In genomic region chr2:30779241-30779640, GRCm38 (mm10) we compare ENCODE assay signal across 13 mouse cellular contexts. TPM values are rescaled to one million over a fixed set of nuclear protein-coding genes. Genes with fewer than 3 reads are reported as not detected.
DNase-seq lines count a peak whose midpoint lies in the region; ATAC-seq and TF ChIP-seq lines count a peak whose summit lies in the region.
"Had no signal": no experiment of that assay in that cellular context is flagged by ENCODE, and none has a peak within 500 bp of the region (broad histone marks: within the 10 kb centered on the region; RNA-seq: fewer than 3 reads in every experiment).

No protein-coding gene starts in this region.

- 7% methylated on average over 5 of the region's 5 CpGs for WGBS in heart, embryonic 10.5 days
- WGBS in heart, adult 2 months = 33% methylated on average over 5 of the region's 5 CpGs
- WGBS in embryonic facial prominence, embryonic 12.5 days = 1% methylated on average over 5 of the region's 5 CpGs
- 24% methylated on average over 5 of the region's 5 CpGs for WGBS in liver, embryonic 11.5 days

- no peaks in the 10 kb centered on the region for H3K79me2 ChIP-seq in heart, adult 2 months (replicated peaks; ENCODE audit: control insufficient read depth, insufficient read depth, low read length)

- H3K27me3 ChIP-seq in heart, embryonic 10.5 days (ENCODE audit: insufficient read depth, poor library complexity, severe bottlenecking) = no peaks in the 10 kb centered on the region
- no peaks in the 10 kb centered on the region for H3K27me3 ChIP-seq in heart, adult 2 months (ENCODE audit: control insufficient read depth, insufficient read depth, low read length)
- H3K27me3 ChIP-seq in embryonic facial prominence, embryonic 12.5 days = no peaks in the 10 kb centered on the region
- H3K27me3 ChIP-seq in liver, embryonic 11.5 days (replicated peaks; ENCODE audit: control insufficient read depth, insufficient read depth, low read length) = no peaks in the 10 kb centered on the region
- H3K27me3 ChIP-seq: neural tube, embryonic 13.5 days had no signal

- H3K4me3 ChIP-seq in heart, embryonic 10.5 days = peak overlapping the region; percentile 32; the same call in 1 of the 2 replicates
- H3K4me3 ChIP-seq in heart, adult 2 months = no peak overlapping the region
- no peak overlapping the region for H3K4me3 ChIP-seq in ES-E14 (ENCODE audit: insufficient read depth in 1 of 2, low read depth in 1 of 2, low read length in 2 of 2, poor library complexity in 1 of 2, severe bottlenecking in 1 of 2)
- no peak overlapping the region for H3K4me3 ChIP-seq in embryonic facial prominence, embryonic 12.5 days
- no peak overlapping the region for H3K4me3 ChIP-seq in liver, embryonic 11.5 days (ENCODE audit: low read depth, low read length)
- no peak overlapping the region for H3K4me3 ChIP-seq in gastrocnemius, adult 2 months
- H3K4me3 ChIP-seq in layer of hippocampus, adult 2 months = no peak overlapping the region
- H3K4me3 ChIP-seq: neural tube, embryonic 13.5 days had no signal

- peak; percentile 12; the same call in 1 of the 2 replicates for ATAC-seq in embryonic facial prominence, embryonic 12.5 days (ENCODE audit: insufficient number of reproducible peaks, insufficient read depth, low FRiP score, low TSS enrichment)
- peak; percentile 53 for ATAC-seq in liver, embryonic 11.5 days (replicated peaks; ENCODE audit: low FRiP score)
- ATAC-seq in monocyte, adult 5-6 weeks (replicated peaks; ENCODE audit: insufficient number of reproducible peaks, low FRiP score, low TSS enrichment, poor library complexity, severe bottlenecking) = no peak

- no peak for TF ChIP-seq POLR2A in heart, adult 2 months (IDR thresholded peaks at IDR 0.05; ENCODE audit: insufficient read depth, low read depth, low read length)

- in situ Hi-C loops in ES-E14 (cut with MboI; ENCODE audit: low sequenced_read_pairs in 2 of 2, unreplicated experiment in 2 of 2) = loop anchor here (25.0 kb wide), 1 partner anchor 317 kb away; the partner anchor contains the start of gene Ier5l (in 2 of the 2)

- peak overlapping the region; percentile 83 for H3K27ac ChIP-seq in heart, embryonic 10.5 days
- H3K27ac ChIP-seq in heart, adult 2 months = no peak overlapping the region
- peak overlapping the region; percentile 49; the same call in 1 of the 2 replicates for H3K27ac ChIP-seq in ES-E14 (ENCODE audit: insufficient read depth, low read depth, low read length, poor library complexity, severe bottlenecking)
- H3K27ac ChIP-seq in embryonic facial prominence, embryonic 12.5 days = no peak overlapping the region
- H3K27ac ChIP-seq in liver, embryonic 11.5 days (ENCODE audit: low read depth, low read length) = peak overlapping the region; percentile 25; the same call in 1 of the 2 replicates
- H3K27ac ChIP-seq in gastrocnemius, adult 2 months = no peak overlapping the region
- H3K27ac ChIP-seq in layer of hippocampus, adult 2 months = no peak overlapping the region
- H3K27ac ChIP-seq: neural tube, embryonic 13.5 days had no signal

- peaks cover 56% of the 10 kb centered on the region for H3K4me1 ChIP-seq in heart, embryonic 10.5 days
- H3K4me1 ChIP-seq in heart, adult 2 months (ENCODE audit: control insufficient read depth, insufficient read depth, low read length) = peaks cover 2% of the 10 kb centered on the region
- H3K4me1 ChIP-seq in ES-E14 (ENCODE audit: control insufficient read depth in 2 of 2, insufficient read depth in 2 of 2, low read length in 2 of 2, poor library complexity in 1 of 2) = peaks cover 6 to 39% of the 10 kb centered on the region in 2 experiments; a peak in 3 of 4 replicates
- H3K4me1 ChIP-seq in embryonic facial prominence, embryonic 12.5 days = peaks cover 20% of the 10 kb centered on the region
- H3K4me1 ChIP-seq in liver, embryonic 11.5 days (replicated peaks; ENCODE audit: control insufficient read depth, insufficient read depth, low read length) = peaks cover 25% of the 10 kb centered on the region

- H3K36me3 ChIP-seq in heart, embryonic 10.5 days = no peaks in the 10 kb centered on the region
- no peaks in the 10 kb centered on the region for H3K36me3 ChIP-seq in heart, adult 2 months (ENCODE audit: control insufficient read depth, insufficient read depth, low read length)
- no peaks in the 10 kb centered on the region for H3K36me3 ChIP-seq in ES-E14 (ENCODE audit: control insufficient read depth, insufficient read depth, low read length, poor library complexity, severe bottlenecking)
- no peaks in the 10 kb centered on the region for H3K36me3 ChIP-seq in embryonic facial prominence, embryonic 12.5 days
- no peaks in the 10 kb centered on the region for H3K36me3 ChIP-seq in liver, embryonic 11.5 days (ENCODE audit: control insufficient read depth, insufficient read depth, low read length)
- H3K36me3 ChIP-seq: neural tube, embryonic 13.5 days had no signal

- H3K9ac ChIP-seq in heart, adult 2 months (ENCODE audit: low read depth, low read length) = no peak overlapping the region
- H3K9ac ChIP-seq in ES-E14 (ENCODE audit: insufficient read depth, low read depth, low read length, poor library complexity, severe bottlenecking) = no peak overlapping the region
- H3K9ac ChIP-seq in embryonic facial prominence, embryonic 12.5 days = no peak overlapping the region
- no peak overlapping the region for H3K9ac ChIP-seq in liver, embryonic 11.5 days (ENCODE audit: low read depth, low read length)
- H3K9ac ChIP-seq: neural tube, embryonic 13.5 days had no signal

- peak; percentile 89 for DNase-seq in heart, embryonic 10.5 days (ENCODE audit: low spot score)
- no peak for DNase-seq in heart, adult 2 months
- DNase-seq in ES-E14 (ENCODE audit: low read depth, low spot score) = peak; percentile 98
- DNase-seq in liver, embryonic 11.5 days (ENCODE audit: low spot score) = no peak
- DNase-seq in gastrocnemius, adult 2 months = no peak
- DNase-seq in layer of hippocampus, adult 2 months (ENCODE audit: low spot score in 2 of 2) = no peak
- DNase-seq: adrenal gland, adult 8-10 months; gastrocnemius, postnatal 14 days; lung, adult 2 months had no signal

- H3K4me2 ChIP-seq in embryonic facial prominence, embryonic 12.5 days (replicated peaks) = no peak overlapping the region
- H3K4me2 ChIP-seq in liver, embryonic 11.5 days = no peak overlapping the region; the same call in 1 of the 2 replicates
- H3K4me2 ChIP-seq: neural tube, embryonic 13.5 days had no signal

- no peak for TF ChIP-seq CTCF in heart, adult 2 months (IDR thresholded peaks at IDR 0.05)
- TF ChIP-seq CTCF in gastrocnemius, adult 2 months (IDR thresholded peaks at IDR 0.05) = no peak
- TF ChIP-seq CTCF in layer of hippocampus, adult 2 months (conservative IDR thresholded peaks at IDR 0.05) = no peak

- intact Hi-C loops in heart, adult 2 months (cut with DNase I) = no loop called here
- intact Hi-C loops in gastrocnemius, adult 2 months (cut with DNase I) = no loop called here

- TF ChIP-seq EP300 in heart, adult 2 months (IDR thresholded peaks at IDR 0.05; ENCODE audit: insufficient read depth, low read depth, low read length) = no peak

- H3K9me3 ChIP-seq in heart, embryonic 10.5 days = no peaks in the 10 kb centered on the region
- no peaks in the 10 kb centered on the region for H3K9me3 ChIP-seq in ES-E14 (ENCODE audit: control insufficient read depth, insufficient read depth, low read depth, low read length)
- H3K9me3 ChIP-seq in embryonic facial prominence, embryonic 12.5 days = no peaks in the 10 kb centered on the region
- H3K9me3 ChIP-seq in liver, embryonic 11.5 days (ENCODE audit: control insufficient read depth, low read length) = no peaks in the 10 kb centered on the region
- H3K9me3 ChIP-seq: neural tube, embryonic 13.5 days had no signal

RNA-seq across cellular contexts. Expression of gene 1700001O22Rik, which starts 24.2 kb away (rescaled TPM):
- polyA plus RNA-seq in heart, embryonic 10.5 days (2016; fragmentation: Nextera tagmentation; extraction: Ambion mirVana) = 1.3 and 1.8 TPM in 2 replicates
- total RNA-seq in heart, adult 2 months (2021) = 1 to 10 TPM in 1 of 2 experiments, under 1 TPM in 1; 0.52 to 1.3 TPM
- polyA plus RNA-seq in heart, adult 2 months (2012; rRNA removed) = 0.73 and 1.1 TPM in 2 replicates
- total RNA-seq in ES-E14 (2012; rRNA removed) = 1.9 and 2.6 TPM in 2 replicates
- polyA plus RNA-seq in embryonic facial prominence, embryonic 12.5 days (2016; fragmentation: Nextera tagmentation; extraction: Ambion mirVana) = 3.8 and 4.0 TPM in 2 replicates
- 0.40 and 0.75 TPM in 2 replicates for polyA plus RNA-seq in liver, embryonic 11.5 days (2014; fragmentation: Nextera tagmentation; extraction: Ambion mirVana)
- total RNA-seq in gastrocnemius, adult 2 months (2021) = 10 to 100 TPM in 1 of 2 experiments, under 1 TPM in 1; 0.33 to 22.0 TPM
- total RNA-seq in layer of hippocampus, adult 2 months (2021) = 1 to 10 TPM; 4.9 to 5.4 TPM
- 0.68 TPM in 1 of 3 replicates, not detected in the others for total RNA-seq in monocyte, adult 5-6 weeks (2017)
- total RNA-seq: common myeloid progenitor, adult 5-6 weeks had no signal

RNA-seq across cellular contexts. Expression of gene Ntmt1, which starts 28.4 kb away (rescaled TPM):
- 102 and 116 TPM in 2 replicates for polyA plus RNA-seq in heart, embryonic 10.5 days (2016; fragmentation: Nextera tagmentation; extraction: Ambion mirVana)
- total RNA-seq in heart, adult 2 months (2021) = 10 to 100 TPM; 22.0 to 27.3 TPM
- 27.4 and 30.2 TPM in 2 replicates for polyA plus RNA-seq in heart, adult 2 months (2012; rRNA removed)
- total RNA-seq in ES-E14 (2012; rRNA removed) = 47.3 and 55.2 TPM in 2 replicates
- 105 and 106 TPM in 2 replicates for polyA plus RNA-seq in embryonic facial prominence, embryonic 12.5 days (2016; fragmentation: Nextera tagmentation; extraction: Ambion mirVana)
- 75.9 and 85.2 TPM in 2 replicates for polyA plus RNA-seq in liver, embryonic 11.5 days (2014; fragmentation: Nextera tagmentation; extraction: Ambion mirVana)
- 10 to 100 TPM; 14.3 to 15.6 TPM for total RNA-seq in gastrocnemius, adult 2 months (2021)
- 10 to 100 TPM; 33.1 to 33.5 TPM for total RNA-seq in layer of hippocampus, adult 2 months (2021)
- total RNA-seq in monocyte, adult 5-6 weeks (2017) = 7.1 to 15.9 TPM (median 9.9 TPM) in 3 replicates

RNA-seq across cellular contexts. Expression of gene Asb6, which starts 50.9 kb away (rescaled TPM):
- 31.3 and 40.1 TPM in 2 replicates for polyA plus RNA-seq in heart, embryonic 10.5 days (2016; fragmentation: Nextera tagmentation; extraction: Ambion mirVana)
- total RNA-seq in heart, adult 2 months (2021) = 1 to 10 TPM; 7.8 to 8.1 TPM
- polyA plus RNA-seq in heart, adult 2 months (2012; rRNA removed) = 12.8 and 13.6 TPM in 2 replicates
- total RNA-seq in ES-E14 (2012; rRNA removed) = 73.6 and 88.1 TPM in 2 replicates
- polyA plus RNA-seq in embryonic facial prominence, embryonic 12.5 days (2016; fragmentation: Nextera tagmentation; extraction: Ambion mirVana) = 40.0 and 41.8 TPM in 2 replicates
- polyA plus RNA-seq in liver, embryonic 11.5 days (2014; fragmentation: Nextera tagmentation; extraction: Ambion mirVana) = 44.2 and 45.6 TPM in 2 replicates
- 1 to 10 TPM; 7.0 TPM for total RNA-seq in gastrocnemius, adult 2 months (2021)
- total RNA-seq in layer of hippocampus, adult 2 months (2021) = 10 to 100 TPM; 36.7 to 40.8 TPM
- 20.4 to 45.6 TPM (median 27.7 TPM) in 3 replicates for total RNA-seq in monocyte, adult 5-6 weeks (2017)

RNA-seq across cellular contexts. Expression of gene Prrx2, which starts 55.5 kb away (rescaled TPM):
- 49.1 and 73.9 TPM in 2 replicates for polyA plus RNA-seq in heart, embryonic 10.5 days (2016; fragmentation: Nextera tagmentation; extraction: Ambion mirVana)
- total RNA-seq in heart, adult 2 months (2021) = under 1 TPM; 0.75 to 0.84 TPM
- 1.6 and 2.4 TPM in 2 replicates for polyA plus RNA-seq in heart, adult 2 months (2012; rRNA removed)
- total RNA-seq in ES-E14 (2012; rRNA removed) = 8.7 and 16.2 TPM in 2 replicates
- polyA plus RNA-seq in embryonic facial prominence, embryonic 12.5 days (2016; fragmentation: Nextera tagmentation; extraction: Ambion mirVana) = 106 and 121 TPM in 2 replicates
- polyA plus RNA-seq in liver, embryonic 11.5 days (2014; fragmentation: Nextera tagmentation; extraction: Ambion mirVana) = 8.2 and 9.4 TPM in 2 replicates
- total RNA-seq in gastrocnemius, adult 2 months (2021) = 1 to 10 TPM; 1.2 to 4.2 TPM
- 1 to 10 TPM; 1.4 to 2.5 TPM for total RNA-seq in layer of hippocampus, adult 2 months (2021)
- not detected in 3 replicates for total RNA-seq in monocyte, adult 5-6 weeks (2017)
- total RNA-seq: common myeloid progenitor, adult 5-6 weeks had no signal

Comparison
In these comparisons a context has a peak if more than half of its experiments do, and no peak if none do; other contexts are left out.
1. DNase-seq: peak in heart, embryonic 10.5 days (single experiment) and ES-E14 (single experiment); none in heart, adult 2 months (0 of 2), liver, embryonic 11.5 days (single experiment), gastrocnemius, adult 2 months (single experiment) and layer of hippocampus, adult 2 months (0 of 2).
2. H3K27ac ChIP-seq: peak in heart, embryonic 10.5 days (single experiment), ES-E14 (single experiment) and liver, embryonic 11.5 days (single experiment); none in heart, adult 2 months (single experiment), embryonic facial prominence, embryonic 12.5 days (single experiment), gastrocnemius, adult 2 months (single experiment) and layer of hippocampus, adult 2 months (single experiment).